Mouse (Mus musculus): ENCODE measurements around the gene Klk1b8. TPM values are rescaled to one million over a fixed set of nuclear protein-coding genes. Genes with fewer than 3 reads are reported as not detected.
"Not testable (repeated sequence)": the region's sequence is repeated elsewhere in the genome, so short reads cannot be mapped to it uniquely, and the experiment has no call there.

Klk1b8 gene
- polyA plus RNA-seq, 1 experiment from 2014 or later: not detected

DNA sequence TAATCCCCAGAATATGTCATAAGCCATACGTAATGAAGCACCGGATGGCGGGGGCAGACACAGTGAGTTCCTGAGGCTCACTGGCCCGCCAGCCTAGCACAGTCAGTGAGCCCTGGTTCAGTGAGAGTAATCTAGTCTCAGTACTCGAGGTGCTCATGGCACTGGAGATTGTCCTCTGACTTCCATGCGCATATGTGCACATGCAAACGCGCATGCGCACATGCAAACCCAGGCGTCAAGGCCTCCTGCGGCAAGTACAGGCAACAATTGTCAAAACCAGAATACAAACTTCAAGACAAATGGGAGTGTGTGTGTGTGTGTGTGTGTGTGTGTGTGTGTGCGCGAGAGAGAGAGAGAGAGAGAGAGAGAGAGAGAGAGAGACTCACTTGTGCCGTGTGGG is 13.9 kb upstream of the Klk1b8 start:
- Histone ChIP-seq H3K4me3 (no peak overlapping the region), H3K27me3 (ENCODE audit: insufficient read depth, poor library complexity, severe bottlenecking) (no peaks in the 10 kb centered on the region), H3K36me3 (no peaks in the 10 kb centered on the region), H3K4me1 (replicated peaks) (no peaks in the 10 kb centered on the region), H3K9me3 (no peaks in the 10 kb centered on the region), H3K27ac (no peak overlapping the region)
- DNase-seq (ENCODE audit: low spot score): no peak
- WGBS: 84% methylated on average over 14 of the region's 14 CpGs

DNA sequence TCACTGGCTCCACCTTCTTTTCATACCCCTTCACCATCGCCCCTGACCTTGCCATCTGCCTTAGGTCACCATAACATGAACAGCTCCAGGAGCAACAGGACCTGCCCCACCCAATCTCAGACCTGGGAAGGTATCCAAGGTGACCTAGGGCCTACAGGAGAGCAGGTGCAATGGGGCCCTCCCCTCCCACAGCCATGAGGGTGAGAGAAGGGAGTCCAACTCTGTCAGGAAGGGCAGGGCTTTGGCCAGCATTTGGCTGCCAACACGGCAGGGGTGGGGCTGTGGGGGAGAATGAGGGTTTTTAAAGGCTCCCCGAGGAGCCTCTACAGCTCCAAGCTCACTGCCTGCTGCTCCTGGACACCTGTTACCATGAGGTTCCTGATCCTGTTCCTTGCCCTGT is 8.2 kb upstream of the Klk1b8 start:
- not testable (repeated sequence) for H3K4me3 ChIP-seq; H3K27me3 ChIP-seq (ENCODE audit: insufficient read depth, poor library complexity, severe bottlenecking); H3K4me1 ChIP-seq (replicated peaks); H3K27ac ChIP-seq; H3K36me3 ChIP-seq; H3K9me3 ChIP-seq; DNase-seq (ENCODE audit: low spot score)
- 69% methylated on average over 3 of the region's 3 CpGs for WGBS

DNA sequence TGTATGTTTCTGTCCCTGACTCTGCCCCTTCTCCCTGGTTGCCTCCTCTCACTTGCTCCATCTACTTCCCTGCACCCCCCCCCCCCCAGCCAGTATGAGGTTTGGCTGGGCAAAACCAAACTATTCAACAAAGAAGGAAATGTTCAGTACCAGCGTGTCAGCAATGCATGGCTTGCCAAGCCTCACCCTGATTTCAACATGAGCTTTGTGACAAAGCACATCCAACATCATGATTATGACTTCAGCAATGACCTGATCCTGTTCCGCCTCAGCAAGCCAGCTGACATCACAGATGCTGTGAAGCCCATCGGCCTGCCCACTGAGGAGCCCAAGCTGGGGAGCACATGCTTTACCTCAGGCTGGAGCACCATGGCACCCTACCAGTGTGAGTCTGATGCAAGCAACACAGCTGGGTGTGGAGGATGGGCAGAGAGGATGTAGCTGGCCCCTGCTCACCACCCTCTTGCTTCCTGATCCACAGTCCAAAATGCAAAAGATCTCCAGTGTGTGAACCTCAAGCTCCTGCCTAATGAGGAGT is 5.7 kb upstream of the Klk1b8 start:
- Histone ChIP-seq H3K27me3 (ENCODE audit: insufficient read depth, poor library complexity, severe bottlenecking) (no peaks in the 10 kb centered on the region), H3K9me3 (no peaks in the 10 kb centered on the region), H3K4me1 (replicated peaks) (no peaks in the 10 kb centered on the region), H3K27ac (no peak overlapping the region), H3K4me3 (no peak overlapping the region), H3K36me3 (no peaks in the 10 kb centered on the region)
- no peak for DNase-seq (ENCODE audit: low spot score)
- WGBS: 80% methylated on average over 3 of the region's 3 CpGs

DNA sequence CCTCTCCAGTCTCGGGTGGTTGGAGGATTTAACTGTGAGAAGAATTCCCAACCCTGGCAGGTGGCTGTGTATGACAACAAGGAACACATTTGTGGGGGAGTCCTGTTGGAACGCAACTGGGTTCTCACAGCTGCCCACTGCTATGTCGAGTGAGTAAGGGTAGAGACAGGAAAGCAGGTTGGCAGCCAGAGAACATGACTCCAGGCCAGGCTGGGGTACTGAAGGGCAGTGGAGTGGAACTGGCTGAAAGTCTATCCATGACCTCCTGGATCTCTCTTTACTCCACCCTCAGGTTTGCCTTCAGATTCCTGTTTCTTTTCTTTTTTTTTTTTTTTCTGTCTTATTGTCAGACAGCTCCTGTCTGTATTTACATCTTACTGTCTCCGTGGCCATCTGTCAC is 2.2 kb downstream of the Klk1b8 start:
- no peaks in the 10 kb centered on the region for H3K36me3 ChIP-seq
- 68% methylated on average over 4 of the region's 4 CpGs for WGBS
- no peaks in the 10 kb centered on the region for H3K27me3 ChIP-seq (ENCODE audit: insufficient read depth, poor library complexity, severe bottlenecking)
- H3K4me3 ChIP-seq: no peak overlapping the region
- no peak for DNase-seq (ENCODE audit: low spot score)
- no peaks in the 10 kb centered on the region for H3K9me3 ChIP-seq
- H3K27ac ChIP-seq: no peak overlapping the region
- H3K4me1 ChIP-seq (replicated peaks): no peaks in the 10 kb centered on the region

DNA sequence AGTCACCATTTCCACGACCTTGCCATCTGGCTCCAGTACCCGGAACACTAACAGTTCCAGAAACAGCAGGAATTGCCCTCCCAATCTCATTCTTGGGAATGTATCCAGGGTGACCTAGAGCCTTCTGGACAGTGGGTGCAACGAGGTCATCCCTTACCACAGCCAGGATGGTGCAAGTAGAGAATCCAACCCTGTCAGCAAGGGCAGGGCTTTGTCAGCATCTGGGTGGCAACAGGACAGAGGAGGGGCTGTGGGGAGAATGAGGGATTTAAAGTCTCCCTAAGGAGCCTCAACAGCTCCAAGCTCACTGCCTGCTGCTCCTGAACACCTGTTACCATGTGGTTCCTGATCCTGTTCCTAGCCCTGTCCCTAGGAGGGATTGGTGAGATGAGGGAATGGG is 16.0 kb downstream of the Klk1b8 start, which contains the start of gene Klk1b1:
TSS of gene Klk1b1 (plus strand) at position 301 of the 400 bp plus-strand sequence.
- Histone ChIP-seq H3K9me3 (no peaks in the 10 kb centered on the region), H3K36me3 (no peaks in the 10 kb centered on the region), H3K4me3 (no peak within 1 kb of the TSS), H3K27me3 (ENCODE audit: insufficient read depth, poor library complexity, severe bottlenecking) (no peaks in the 10 kb centered on the region), H3K4me1 (replicated peaks) (no peaks in the 10 kb centered on the region), H3K27ac (no peak within 1 kb of the TSS)
- 68% methylated on average over 3 of the region's 3 CpGs for WGBS
- DNase-seq (ENCODE audit: low spot score): no peak

DNA sequence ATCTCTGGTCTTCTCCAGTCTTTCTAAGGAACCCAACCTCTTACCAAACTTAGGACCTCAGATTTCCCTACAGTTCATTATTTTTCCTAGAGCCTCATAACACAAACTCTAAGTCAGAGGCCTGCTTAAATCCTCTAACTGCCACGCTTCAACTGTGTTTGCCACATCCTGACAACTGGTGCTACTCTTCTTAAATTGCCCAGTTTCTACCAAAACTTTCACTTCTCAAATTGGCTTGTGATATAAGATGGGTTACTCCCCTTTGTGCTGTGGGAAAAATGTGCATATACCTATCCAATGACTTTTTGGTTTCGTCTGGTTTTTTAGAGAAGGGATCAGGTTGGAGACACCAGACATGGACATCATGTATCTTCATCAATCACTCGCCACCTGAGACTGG is 16.6 kb downstream of the Klk1b8 start:
- Histone ChIP-seq H3K27ac (no peak overlapping the region), H3K27me3 (ENCODE audit: insufficient read depth, poor library complexity, severe bottlenecking) (no peaks in the 10 kb centered on the region), H3K4me3 (no peak overlapping the region), H3K9me3 (no peaks in the 10 kb centered on the region), H3K36me3 (no peaks in the 10 kb centered on the region), H3K4me1 (replicated peaks) (no peaks in the 10 kb centered on the region)
- WGBS: 89% methylated on average over 3 of the region's 3 CpGs
- DNase-seq (ENCODE audit: low spot score): no peak

DNA sequence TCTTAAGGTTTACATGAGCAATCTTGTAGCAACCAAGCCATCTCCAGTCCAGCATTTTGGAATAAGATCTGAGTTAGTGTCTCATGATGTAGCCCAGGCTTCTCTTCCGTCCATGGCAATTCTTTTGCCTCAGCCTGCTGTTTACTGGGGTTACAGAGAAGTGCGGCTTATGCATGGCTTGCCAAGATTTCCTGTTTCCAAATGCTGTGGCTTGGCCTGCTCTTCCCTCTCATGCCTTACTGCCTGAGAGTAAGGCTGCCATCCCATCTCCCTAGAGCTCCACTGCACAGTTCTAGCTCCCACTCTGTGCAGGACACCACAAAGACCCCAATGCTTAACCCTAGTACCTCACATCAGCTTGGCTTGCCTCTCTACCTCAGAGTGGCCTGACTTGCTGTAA is 17.1 kb downstream of the Klk1b8 start:
- 85% methylated on average over 2 of the region's 2 CpGs for WGBS
- no peaks in the 10 kb centered on the region for H3K4me1 ChIP-seq (replicated peaks)
- no peak overlapping the region for H3K27ac ChIP-seq
- DNase-seq (ENCODE audit: low spot score): no peak
- H3K27me3 ChIP-seq (ENCODE audit: insufficient read depth, poor library complexity, severe bottlenecking): no peaks in the 10 kb centered on the region
- no peaks in the 10 kb centered on the region for H3K9me3 ChIP-seq
- H3K4me3 ChIP-seq: no peak overlapping the region
- H3K36me3 ChIP-seq: no peaks in the 10 kb centered on the region

DNA sequence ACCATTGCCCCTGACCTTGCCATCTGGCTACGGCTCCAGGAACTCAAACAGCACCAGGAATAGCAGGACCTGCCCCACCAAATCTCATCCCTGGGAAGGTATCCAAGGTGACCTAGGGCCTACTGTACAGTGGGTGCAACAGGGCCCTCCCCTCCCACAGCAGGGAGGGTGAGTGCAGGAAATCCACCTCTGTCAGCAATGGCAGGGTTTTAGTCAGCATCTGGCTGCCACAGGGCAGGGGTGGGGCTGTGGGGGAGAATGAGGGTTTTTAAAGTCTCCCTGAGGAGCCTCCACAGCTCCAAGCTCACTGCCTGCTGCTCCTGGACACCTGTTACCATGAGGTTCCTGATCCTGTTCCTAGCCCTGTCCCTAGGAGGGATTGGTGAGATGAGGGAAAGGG is 25.3 kb downstream of the Klk1b8 start, which contains the start of gene Klk1b9:
TSS of gene Klk1b9 (plus strand) at position 301 of the 400 bp plus-strand sequence.
- not testable (repeated sequence) for H3K36me3 ChIP-seq; H3K27me3 ChIP-seq (ENCODE audit: insufficient read depth, poor library complexity, severe bottlenecking); H3K4me1 ChIP-seq (replicated peaks); DNase-seq (ENCODE audit: low spot score); H3K9me3 ChIP-seq; H3K4me3 ChIP-seq; H3K27ac ChIP-seq
- WGBS: 73% methylated on average over 1 of the region's 1 CpGs

DNA sequence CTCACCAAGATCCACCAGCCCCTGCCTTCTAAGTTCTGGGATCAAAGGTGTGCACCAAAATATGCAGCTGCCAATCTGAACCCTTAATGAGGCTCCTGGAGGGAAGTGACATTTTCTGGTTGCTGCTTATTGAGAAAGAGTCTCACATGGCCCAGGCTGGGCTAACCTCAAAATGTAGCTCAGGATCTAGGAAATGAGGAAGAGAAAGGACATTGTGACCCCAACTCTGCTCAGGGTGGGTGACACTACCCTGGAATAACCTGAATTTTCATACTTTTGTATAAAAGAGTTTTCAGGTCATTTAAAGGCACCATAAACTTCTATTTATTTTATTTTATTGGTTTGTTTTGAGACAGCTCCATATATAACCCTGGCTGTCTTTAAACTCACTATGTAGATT is 35.2 kb downstream of the Klk1b8 start:
- Histone ChIP-seq H3K4me1 (replicated peaks) (no peaks in the 10 kb centered on the region), H3K27me3 (ENCODE audit: insufficient read depth, poor library complexity, severe bottlenecking) (no peaks in the 10 kb centered on the region), H3K9me3 (no peaks in the 10 kb centered on the region), H3K36me3 (no peaks in the 10 kb centered on the region), H3K4me3 (no peak overlapping the region), H3K27ac (no peak overlapping the region)
- DNase-seq (ENCODE audit: low spot score): no peak

DNA sequence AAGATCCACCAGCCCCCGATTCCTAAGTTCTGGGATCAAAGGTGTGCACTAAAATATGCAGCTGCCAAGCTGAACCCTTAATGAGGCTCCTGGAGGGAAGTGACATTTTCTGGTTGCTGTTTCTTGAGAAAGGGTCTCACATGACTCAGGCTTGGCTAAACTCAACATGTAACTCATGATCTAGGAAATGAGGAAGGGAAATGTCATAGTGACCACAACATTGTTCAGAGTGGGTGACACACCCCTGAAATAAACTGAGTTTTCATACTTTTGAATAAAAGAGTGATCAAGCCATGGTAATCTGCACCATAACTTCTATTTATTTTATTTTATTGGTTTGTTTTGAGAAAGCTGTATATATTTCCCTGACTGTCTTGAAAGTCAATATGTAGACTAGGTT is 44.4 kb downstream of the Klk1b8 start:
- not testable (repeated sequence) for H3K4me3 ChIP-seq; DNase-seq (ENCODE audit: low spot score); H3K36me3 ChIP-seq; H3K9me3 ChIP-seq; H3K27me3 ChIP-seq (ENCODE audit: insufficient read depth, poor library complexity, severe bottlenecking); H3K27ac ChIP-seq; H3K4me1 ChIP-seq (replicated peaks)
- 86% methylated on average over 1 of the region's 1 CpGs for WGBS

DNA sequence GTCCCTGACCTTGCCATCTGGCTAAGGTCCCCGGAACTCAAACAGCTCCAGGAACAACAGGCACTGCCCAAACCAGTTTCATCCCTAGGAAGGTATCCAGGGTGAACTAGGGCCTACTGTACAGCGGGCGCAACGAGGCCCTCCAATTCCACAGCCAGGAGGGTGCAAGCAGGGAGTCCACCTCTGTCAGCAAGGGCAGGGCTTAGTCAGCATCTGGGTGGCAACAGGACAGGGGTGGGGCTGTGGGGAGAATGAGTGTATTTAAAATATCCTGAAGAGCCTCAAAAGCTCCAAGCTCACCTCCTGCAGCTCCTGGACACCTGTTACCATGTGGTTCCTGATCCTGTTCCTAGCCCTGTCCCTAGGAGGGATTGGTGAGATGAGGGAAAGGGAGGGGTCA is 45.1 kb downstream of the Klk1b8 start, which contains the start of gene Klk1b11:
TSS of gene Klk1b11 (plus strand) at position 301 of the 400 bp plus-strand sequence.
- DNase-seq (ENCODE audit: low spot score); H3K36me3 ChIP-seq; H3K27ac ChIP-seq; H3K9me3 ChIP-seq; H3K4me3 ChIP-seq; H3K4me1 ChIP-seq (replicated peaks); H3K27me3 ChIP-seq (ENCODE audit: insufficient read depth, poor library complexity, severe bottlenecking): not testable (repeated sequence)
- WGBS: 89% methylated on average over 4 of the region's 4 CpGs

Other genes starting within 250 kb of the Klk1b8 start
- 0.24 and 0.31 TPM in 2 replicates for gene Klk13, start 238.1 kb upstream of the Klk1b8 start, polyA plus RNA-seq (2016; fragmentation: Nextera tagmentation; extraction: Ambion mirVana)
- not detected in 2 replicates for gene Klk12, start 181.8 kb upstream of the Klk1b8 start, polyA plus RNA-seq (2016; fragmentation: Nextera tagmentation; extraction: Ambion mirVana)
- not detected in 2 replicates for gene Klk11, start 176.1 kb upstream of the Klk1b8 start, polyA plus RNA-seq (2016; fragmentation: Nextera tagmentation; extraction: Ambion mirVana)
- 0.55 and 0.77 TPM in 2 replicates for gene Klk10, start 169.6 kb upstream of the Klk1b8 start, polyA plus RNA-seq (2016; fragmentation: Nextera tagmentation; extraction: Ambion mirVana)
- gene Klk9, start 158.8 kb upstream of the Klk1b8 start, polyA plus RNA-seq (2016; fragmentation: Nextera tagmentation; extraction: Ambion mirVana): 0.13 TPM in 1 of 2 replicates, not detected in the other
- gene Klk8, start 153.1 kb upstream of the Klk1b8 start, polyA plus RNA-seq (2016; fragmentation: Nextera tagmentation; extraction: Ambion mirVana): 12.1 and 13.2 TPM in 2 replicates
- 0.11 TPM in 1 of 2 replicates, not detected in the other for gene Klk7, start 139.4 kb upstream of the Klk1b8 start, polyA plus RNA-seq (2016; fragmentation: Nextera tagmentation; extraction: Ambion mirVana)
- gene Klk6, start 126.2 kb upstream of the Klk1b8 start, polyA plus RNA-seq (2016; fragmentation: Nextera tagmentation; extraction: Ambion mirVana): not detected in 2 replicates
- 0.12 TPM in 1 of 2 replicates, not detected in the other for gene Klk5, start 108.7 kb upstream of the Klk1b8 start, polyA plus RNA-seq (2016; fragmentation: Nextera tagmentation; extraction: Ambion mirVana)
- gene Klk4, start 69.5 kb upstream of the Klk1b8 start, polyA plus RNA-seq (2016; fragmentation: Nextera tagmentation; extraction: Ambion mirVana): 0.41 TPM in 1 of 2 replicates, not detected in the other
- not detected in 2 replicates for gene Klk15, start 16.9 kb upstream of the Klk1b8 start, polyA plus RNA-seq (2016; fragmentation: Nextera tagmentation; extraction: Ambion mirVana)
- gene Klk1b1, start 16.1 kb downstream of the Klk1b8 start, polyA plus RNA-seq (2016; fragmentation: Nextera tagmentation; extraction: Ambion mirVana): not detected in 2 replicates
- not detected in 2 replicates for gene Klk1b9, start 25.4 kb downstream of the Klk1b8 start, polyA plus RNA-seq (2016; fragmentation: Nextera tagmentation; extraction: Ambion mirVana)
- not detected in 2 replicates for gene Klk1b11, start 45.2 kb downstream of the Klk1b8 start, polyA plus RNA-seq (2016; fragmentation: Nextera tagmentation; extraction: Ambion mirVana)
- not detected in 2 replicates for gene Klk1b26, start 61.5 kb downstream of the Klk1b8 start, polyA plus RNA-seq (2016; fragmentation: Nextera tagmentation; extraction: Ambion mirVana)
- not detected in 2 replicates for gene Klk1b27, start 101.6 kb downstream of the Klk1b8 start, polyA plus RNA-seq (2016; fragmentation: Nextera tagmentation; extraction: Ambion mirVana)
- not detected in 2 replicates for gene Klk1b21, start 151.7 kb downstream of the Klk1b8 start, polyA plus RNA-seq (2016; fragmentation: Nextera tagmentation; extraction: Ambion mirVana)
- not detected in 2 replicates for gene Klk1b22, start 162.0 kb downstream of the Klk1b8 start, polyA plus RNA-seq (2016; fragmentation: Nextera tagmentation; extraction: Ambion mirVana)
- not detected in 2 replicates for gene Klk1b16, start 186.1 kb downstream of the Klk1b8 start, polyA plus RNA-seq (2016; fragmentation: Nextera tagmentation; extraction: Ambion mirVana)
- not detected in 2 replicates for gene Klk1b24, start 237.6 kb downstream of the Klk1b8 start, polyA plus RNA-seq (2016; fragmentation: Nextera tagmentation; extraction: Ambion mirVana)
- gene Klk1b3, start 247.5 kb downstream of the Klk1b8 start, polyA plus RNA-seq (2016; fragmentation: Nextera tagmentation; extraction: Ambion mirVana): not detected in 2 replicates